Mouse (Mus musculus) CD4-positive, CD25-positive, alpha-beta regulatory T cell, adult 4 months (primary cell): ENCODE results near the gene Gm44511. TPM values are rescaled to one million over a fixed set of nuclear protein-coding genes. Genes with fewer than 3 reads are reported as not detected.
A peak's percentile ranks its signal among the peaks of the same experiment; 100 is the strongest.

Source experiments
- ATAC-seq: one replicate; pipeline ENCODE4 v1.8.0; 2017
- polyA plus RNA-seq, 2 experiments: library from polyadenylated mRNA; unstranded; fragments of 100-300 nt; shearing (Covaris generic); gene quantifications; one replicate each; pipeline ENCODE4 v1.2.1; 2017

The Gm44511 gene
- not detected for polyA plus RNA-seq

- ATAC-seq: no peak
Measured at GRCm38 (mm10) chr6:128826132-128826531, at the start of gene Gm44511, which contains the start of gene Klrb1b. Gene Gm44511 (minus strand): TSS chr6:128826315. Gene Klrb1b (minus strand): TSS chr6:128826331.

- ATAC-seq: no peak
Measured at GRCm38 (mm10) chr6:128871910-128872610, 45.9 kb upstream of the Gm44511 start.

- no peak for ATAC-seq
Measured at GRCm38 (mm10) chr6:128868861-128869260, 42.7 kb upstream of the Gm44511 start.

GRCm38 (mm10) chr6:128857976-128858375 is 31.9 kb upstream of the Gm44511 start:
- no peak for ATAC-seq

- ATAC-seq: peak; percentile 79
Measured at GRCm38 (mm10) chr6:128856250-128856649, 30.1 kb upstream of the Gm44511 start.

- ATAC-seq: no peak
Measured at GRCm38 (mm10) chr6:128855477-128855876, 29.4 kb upstream of the Gm44511 start.

- ATAC-seq: no peak
Measured at GRCm38 (mm10) chr6:128854895-128855294, 28.8 kb upstream of the Gm44511 start.

GRCm38 (mm10) chr6:128854024-128854820 is 28.1 kb upstream of the Gm44511 start:
- peak; percentile 66 for ATAC-seq

GRCm38 (mm10) chr6:128852766-128853165 is 26.7 kb upstream of the Gm44511 start:
- ATAC-seq: no peak

GRCm38 (mm10) chr6:128851151-128851550 is 25.0 kb upstream of the Gm44511 start:
- ATAC-seq: no peak

GRCm38 (mm10) chr6:128850671-128851070 is 24.6 kb upstream of the Gm44511 start:
- ATAC-seq: no peak

- peak; percentile 53 for ATAC-seq
Measured at GRCm38 (mm10) chr6:128849902-128850301, 23.8 kb upstream of the Gm44511 start.

- ATAC-seq: no peak
Measured at GRCm38 (mm10) chr6:128847401-128847800, 21.3 kb upstream of the Gm44511 start.

GRCm38 (mm10) chr6:128845998-128846542 is 20.0 kb upstream of the Gm44511 start:
- ATAC-seq: no peak

GRCm38 (mm10) chr6:128845319-128845979 is 19.3 kb upstream of the Gm44511 start:
- ATAC-seq: peak; percentile 22

- no peak for ATAC-seq
Measured at GRCm38 (mm10) chr6:128844586-128845080, 18.5 kb upstream of the Gm44511 start.

GRCm38 (mm10) chr6:128844131-128844530 is 18.0 kb upstream of the Gm44511 start:
- ATAC-seq: no peak

- peak; percentile 13 for ATAC-seq
Measured at GRCm38 (mm10) chr6:128843479-128843992, 17.4 kb upstream of the Gm44511 start.

- ATAC-seq: peak; percentile 65
Measured at GRCm38 (mm10) chr6:128842945-128843478, 16.9 kb upstream of the Gm44511 start.

- no peak for ATAC-seq
Measured at GRCm38 (mm10) chr6:128842356-128842944, 16.3 kb upstream of the Gm44511 start.

- no peak for ATAC-seq
Measured at GRCm38 (mm10) chr6:128841327-128842089, 15.4 kb upstream of the Gm44511 start.
